Mouse (Mus musculus): ENCODE measurements at regions not wholly inside any gene's neighbourhood (a gene's known extent, or its start where the extent isn't known, plus 50 kb on each side); places are given as distances from the start of the nearest gene placed in this dataset.
"Not testable (repeated sequence)": the region's sequence is repeated elsewhere in the genome, so short reads cannot be mapped to it uniquely, and the experiment has no call there.

DNA sequence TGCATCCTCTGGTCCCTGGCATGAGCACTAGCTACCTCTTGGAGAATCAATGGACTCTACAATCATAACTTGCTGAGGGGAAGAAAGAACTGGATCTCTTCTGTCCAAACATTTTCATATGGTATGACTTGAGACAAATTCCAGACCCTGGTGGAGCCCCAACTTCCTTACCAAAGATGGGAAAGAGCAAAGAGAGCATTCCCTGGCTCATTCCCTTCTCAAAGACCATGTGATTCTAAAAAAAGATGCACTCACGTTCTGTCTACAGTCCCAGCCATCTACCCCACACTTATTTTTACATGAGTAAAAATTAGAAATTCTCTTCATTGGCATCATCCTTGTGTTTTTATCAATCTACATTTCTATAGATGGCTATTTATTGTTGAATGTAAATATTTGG, 304.3 kb upstream of the Intu start:
- no peak for ATAC-seq (replicated peaks in 1 of 2; ENCODE audit: insufficient read depth in 1 of 2, low FRiP score in 2 of 2, low TSS enrichment in 1 of 2, low read depth in 1 of 2, poor library complexity in 2 of 2, severe bottlenecking in 2 of 2)

DNA sequence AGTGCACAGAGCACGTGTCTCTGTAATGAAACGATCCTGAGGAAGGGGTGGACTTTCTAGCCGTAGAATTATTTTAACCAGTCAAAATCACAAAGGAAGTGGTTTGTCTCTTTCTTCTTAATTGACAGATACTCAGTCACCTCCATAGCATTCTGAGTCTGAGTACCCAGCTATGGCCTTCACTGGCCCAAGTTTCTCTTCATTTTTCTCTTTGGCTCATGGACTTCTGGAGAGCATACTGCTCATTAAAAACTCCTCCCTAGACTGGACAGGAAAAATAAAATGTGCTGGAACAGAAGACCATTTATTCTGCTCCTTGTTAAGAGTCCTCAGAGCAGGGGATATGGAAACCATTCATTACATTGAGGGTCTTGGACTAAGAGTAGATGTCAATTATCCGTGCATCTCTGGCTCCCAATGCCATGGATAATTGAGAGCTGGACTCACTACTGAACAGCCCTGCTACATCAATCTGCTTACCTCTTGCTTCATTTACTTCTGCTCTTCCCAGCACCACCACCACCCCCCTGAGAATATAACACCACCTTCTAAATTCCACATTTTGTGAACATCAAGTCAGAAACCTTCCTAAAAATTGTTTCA, 287.5 kb upstream of the Intu start:
- no peak for ATAC-seq (replicated peaks in 1 of 2; ENCODE audit: insufficient read depth in 1 of 2, low FRiP score in 2 of 2, low TSS enrichment in 1 of 2, low read depth in 1 of 2, poor library complexity in 2 of 2, severe bottlenecking in 2 of 2)

DNA sequence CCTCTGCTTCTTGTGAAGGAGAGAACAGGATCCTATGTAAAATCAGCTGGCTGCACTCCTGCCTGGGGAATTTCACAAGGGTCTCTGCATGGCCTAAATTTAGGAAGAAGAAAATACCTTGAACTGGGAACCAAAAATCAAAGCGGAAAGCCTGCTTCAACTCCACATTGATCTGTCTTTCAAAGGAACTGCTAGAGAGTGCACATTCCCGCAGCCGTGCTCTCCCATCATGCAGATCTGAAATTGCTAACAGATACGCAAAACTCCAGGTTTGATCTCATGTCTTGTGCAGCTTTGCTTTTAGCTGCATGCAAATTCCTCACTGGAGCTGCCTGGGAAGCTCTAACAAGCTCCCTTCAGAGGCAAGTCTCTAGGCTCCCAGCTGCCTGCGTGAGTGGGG, 276.7 kb upstream of the Intu start:
- ATAC-seq (replicated peaks in 1 of 2; ENCODE audit: insufficient read depth in 1 of 2, low FRiP score in 2 of 2, low TSS enrichment in 1 of 2, low read depth in 1 of 2, poor library complexity in 2 of 2, severe bottlenecking in 2 of 2): no peak

DNA sequence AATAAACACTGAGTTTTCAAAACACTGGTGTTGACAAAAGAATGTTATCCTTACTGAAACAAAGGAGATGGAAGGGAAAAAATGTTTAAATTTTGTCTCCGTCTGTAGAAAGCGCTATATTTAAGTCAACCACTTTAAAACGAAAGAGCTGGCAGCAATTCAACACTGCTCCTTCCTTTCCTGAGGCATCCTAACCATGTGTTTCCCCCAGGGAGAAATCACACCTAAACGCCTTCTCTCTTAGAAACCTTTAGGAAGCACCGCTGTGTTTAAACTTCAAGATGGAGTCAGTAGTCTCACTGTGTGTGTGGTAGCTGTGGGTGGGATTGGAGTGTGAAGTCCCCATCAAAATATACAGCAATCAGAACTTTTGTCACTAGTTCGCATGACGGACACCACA, 268.6 kb upstream of the Intu start:
- ATAC-seq (replicated peaks in 1 of 2; ENCODE audit: insufficient read depth in 1 of 2, low FRiP score in 2 of 2, low TSS enrichment in 1 of 2, low read depth in 1 of 2, poor library complexity in 2 of 2, severe bottlenecking in 2 of 2): no peak

DNA sequence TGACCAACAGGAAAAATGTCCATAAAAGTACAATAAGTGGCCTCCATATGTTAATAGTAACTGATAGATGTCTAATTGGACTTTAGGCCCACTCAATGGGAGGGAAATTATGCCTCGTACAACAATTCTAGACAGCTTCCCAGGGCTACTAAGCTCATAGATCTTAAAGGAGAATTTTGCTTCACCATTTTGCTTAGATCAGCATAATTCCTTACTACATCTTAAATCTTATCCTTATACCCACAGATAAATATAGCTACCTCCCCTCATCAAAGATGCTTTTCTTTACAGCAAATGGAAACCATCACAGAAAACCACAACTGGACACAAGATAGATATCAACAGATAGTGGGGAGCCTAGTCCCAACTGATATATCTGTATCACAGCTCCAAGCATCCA, 263.6 kb upstream of the Intu start:
- no peak for ATAC-seq (replicated peaks in 1 of 2; ENCODE audit: insufficient read depth in 1 of 2, low FRiP score in 2 of 2, low TSS enrichment in 1 of 2, low read depth in 1 of 2, poor library complexity in 2 of 2, severe bottlenecking in 2 of 2)

DNA sequence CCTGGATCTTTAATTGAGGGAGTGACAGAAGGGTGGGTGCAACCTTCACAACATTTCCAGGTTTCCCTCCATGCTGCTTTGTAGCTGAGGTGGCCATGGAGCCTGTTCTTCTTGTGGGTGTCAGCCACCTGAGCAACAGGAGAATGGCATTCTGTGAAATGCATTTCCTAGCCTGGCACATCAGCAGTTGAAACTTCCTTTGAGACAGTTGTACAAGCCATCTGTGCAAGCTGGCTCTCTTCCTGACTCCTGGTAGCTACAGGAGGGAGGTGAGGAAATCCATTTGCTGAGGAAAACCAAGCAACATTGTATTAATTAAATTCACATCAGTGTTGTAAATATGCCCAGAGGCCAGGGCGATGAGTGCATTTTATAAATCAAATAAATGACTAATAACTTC, 248.2 kb upstream of the Intu start:
- no peak for ATAC-seq (replicated peaks in 1 of 2; ENCODE audit: insufficient read depth in 1 of 2, low FRiP score in 2 of 2, low TSS enrichment in 1 of 2, low read depth in 1 of 2, poor library complexity in 2 of 2, severe bottlenecking in 2 of 2)

DNA sequence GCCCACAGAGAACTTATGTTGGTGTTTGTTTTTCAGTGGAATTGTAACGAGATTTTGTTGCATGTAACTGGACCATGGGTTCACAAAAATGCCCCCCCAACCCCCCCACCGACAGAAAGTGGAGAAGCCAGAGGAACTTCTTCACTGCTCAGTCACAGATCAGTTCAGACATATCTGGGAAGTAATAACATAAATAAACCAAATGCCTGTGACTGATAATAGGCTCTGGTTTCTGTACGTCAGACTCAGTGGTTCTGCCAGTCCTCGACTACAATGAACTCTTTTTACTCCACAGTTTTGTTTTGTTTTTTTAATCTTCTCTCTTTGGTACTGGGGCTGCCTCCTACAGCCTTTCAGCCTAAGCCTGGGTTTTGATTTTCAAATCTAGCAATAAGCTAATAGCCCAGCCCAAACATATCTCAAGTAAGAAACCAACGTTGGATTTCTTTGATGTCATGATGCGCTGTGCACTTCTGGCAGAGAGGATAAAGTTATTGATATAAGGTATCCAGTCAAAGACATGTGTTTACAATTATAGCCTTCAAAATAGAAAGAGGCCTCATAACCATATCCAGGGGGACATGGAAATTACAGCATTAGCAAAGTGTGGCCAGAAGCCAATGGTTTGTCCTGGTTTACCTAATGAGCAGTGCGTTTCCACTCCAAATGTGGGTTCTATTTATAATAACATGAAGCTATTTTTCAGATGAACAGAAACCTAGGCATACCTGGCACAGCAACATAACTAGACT, 244.0 kb upstream of the Intu start:
- no peak for ATAC-seq (replicated peaks in 1 of 2; ENCODE audit: insufficient read depth in 1 of 2, low FRiP score in 2 of 2, low TSS enrichment in 1 of 2, low read depth in 1 of 2, poor library complexity in 2 of 2, severe bottlenecking in 2 of 2)

DNA sequence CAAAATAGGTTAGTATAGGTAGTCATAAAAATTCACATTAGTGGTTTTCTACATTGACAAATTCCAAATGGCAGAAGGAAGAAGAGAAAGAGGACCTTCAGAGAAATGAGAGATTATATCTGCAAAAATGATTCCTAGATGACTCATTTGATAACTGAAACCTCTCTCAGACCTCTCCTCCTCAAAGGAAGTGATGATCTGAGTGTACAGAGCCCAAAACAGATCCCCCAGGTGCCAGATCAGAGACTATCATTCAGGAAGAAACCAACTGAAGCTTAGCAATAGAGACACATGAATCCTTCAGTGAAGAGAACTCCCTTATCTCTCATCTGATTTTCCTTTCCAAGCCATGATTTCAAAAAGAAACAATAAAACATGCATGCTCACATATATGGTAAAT, 234.0 kb upstream of the Intu start:
- ATAC-seq (replicated peaks in 1 of 2; ENCODE audit: insufficient read depth in 1 of 2, low FRiP score in 2 of 2, low TSS enrichment in 1 of 2, low read depth in 1 of 2, poor library complexity in 2 of 2, severe bottlenecking in 2 of 2): no peak

DNA sequence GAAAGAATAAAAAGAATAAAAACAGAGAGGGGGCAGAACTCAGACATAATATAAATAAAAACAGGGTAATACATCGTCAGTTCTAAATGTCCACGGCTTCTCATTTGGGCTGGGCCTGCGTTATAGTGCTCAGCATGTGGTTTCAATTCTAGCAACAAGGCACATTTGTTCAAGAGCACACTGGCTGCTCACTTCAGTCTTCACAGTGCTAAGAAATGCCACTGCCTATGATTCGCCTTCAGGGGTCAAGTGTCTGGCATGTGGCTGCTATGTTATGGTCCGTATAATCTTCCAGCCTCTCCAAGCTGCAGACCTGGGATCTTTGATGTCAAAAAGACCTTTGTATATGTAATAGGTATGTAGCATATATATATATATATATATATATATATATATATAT, 210.8 kb upstream of the Intu start:
- no peak for ATAC-seq (replicated peaks in 1 of 2; ENCODE audit: insufficient read depth in 1 of 2, low FRiP score in 2 of 2, low TSS enrichment in 1 of 2, low read depth in 1 of 2, poor library complexity in 2 of 2, severe bottlenecking in 2 of 2)

DNA sequence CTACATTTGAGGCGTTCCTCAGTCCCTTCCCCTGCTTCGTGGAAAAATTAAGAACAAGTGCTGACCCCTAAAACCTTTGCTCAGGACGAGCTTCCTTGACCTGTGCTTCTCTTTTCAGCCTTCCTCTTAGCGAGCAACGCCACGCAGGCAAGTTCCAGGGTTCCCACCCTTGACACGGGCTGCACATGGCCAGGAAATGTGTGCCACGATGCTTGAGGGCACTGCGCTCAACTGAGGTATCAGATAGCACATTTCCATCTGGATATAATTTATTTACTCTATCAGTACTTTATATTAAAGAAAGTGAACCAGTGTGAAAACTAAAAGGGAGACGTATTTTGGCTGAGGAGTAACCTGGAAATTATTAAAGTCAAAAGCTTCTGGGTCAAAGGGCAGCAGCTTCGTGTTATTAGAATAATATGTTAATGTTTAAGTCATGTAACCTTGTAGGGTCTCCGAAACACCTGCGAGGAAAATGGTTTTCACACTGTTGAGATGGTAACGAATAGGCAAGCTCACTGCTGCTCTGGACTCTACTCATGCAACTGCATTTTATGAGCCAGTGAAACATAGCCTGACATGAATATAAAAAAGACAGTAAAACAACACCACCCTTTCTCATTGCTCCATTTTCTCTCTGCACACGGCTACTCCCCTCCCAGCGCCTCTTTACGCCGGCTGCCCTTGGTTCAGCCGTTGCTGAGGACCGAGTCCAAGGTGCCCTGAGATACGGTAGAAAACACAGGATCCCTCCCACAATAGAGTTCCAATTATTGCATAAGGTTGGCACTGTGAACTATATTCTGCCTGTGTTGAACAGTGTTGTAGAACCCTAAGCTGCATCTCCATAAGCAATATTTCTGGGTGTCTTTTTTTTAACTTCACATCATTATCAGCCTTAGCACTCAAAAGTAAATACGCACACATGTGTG, 204.9 kb upstream of the Intu start:
- ATAC-seq (replicated peaks in 1 of 2; ENCODE audit: insufficient read depth in 1 of 2, low FRiP score in 2 of 2, low TSS enrichment in 1 of 2, low read depth in 1 of 2, poor library complexity in 2 of 2, severe bottlenecking in 2 of 2): no peak

DNA sequence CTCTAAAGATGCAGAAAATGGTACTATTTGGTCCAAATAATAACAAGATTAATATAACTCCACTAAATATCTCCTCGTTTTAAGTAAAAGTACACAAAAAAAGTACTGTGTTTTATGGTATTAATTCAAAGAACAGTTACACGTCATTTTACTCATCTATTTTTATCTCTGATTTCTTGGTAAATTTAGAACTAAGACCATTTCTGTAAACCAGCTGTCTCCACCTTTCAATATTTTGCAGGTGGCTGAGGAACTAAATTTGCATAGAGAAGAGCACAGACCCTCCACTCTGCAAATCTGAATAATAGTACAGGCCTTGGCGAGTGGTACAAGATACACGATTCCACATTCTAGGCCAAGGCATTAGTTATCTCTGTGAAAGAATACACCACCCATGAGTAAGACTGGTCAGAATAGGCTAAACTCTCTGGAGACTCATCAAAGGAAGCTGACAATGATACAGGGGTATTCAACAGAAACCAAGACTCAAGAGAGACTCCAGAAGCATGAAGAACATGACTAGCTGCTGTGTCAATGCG, 191.5 kb upstream of the Intu start:
- ATAC-seq (replicated peaks in 1 of 2; ENCODE audit: insufficient read depth in 1 of 2, low FRiP score in 2 of 2, low TSS enrichment in 1 of 2, low read depth in 1 of 2, poor library complexity in 2 of 2, severe bottlenecking in 2 of 2): no peak

DNA sequence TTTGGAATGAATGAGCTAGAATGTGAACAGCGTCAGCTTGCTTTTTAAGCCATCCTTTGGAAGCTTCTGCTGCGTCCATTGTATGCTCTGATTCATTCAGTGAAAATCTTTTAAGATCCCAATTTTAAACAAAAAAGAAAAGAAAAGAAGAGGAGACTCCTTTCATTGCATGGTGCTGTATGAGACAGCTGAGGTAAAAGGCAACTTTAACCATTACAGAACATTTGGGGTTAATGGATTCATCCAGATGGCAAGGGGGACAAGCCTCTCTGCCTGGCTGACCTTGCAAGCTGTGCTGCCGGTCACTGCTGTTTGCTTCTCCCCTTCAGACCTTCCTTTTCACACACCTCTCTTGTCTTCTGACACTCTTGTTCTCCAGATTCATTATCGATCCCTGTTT, 176.0 kb upstream of the Intu start:
- no peak for ATAC-seq (replicated peaks in 1 of 2; ENCODE audit: insufficient read depth in 1 of 2, low FRiP score in 2 of 2, low TSS enrichment in 1 of 2, low read depth in 1 of 2, poor library complexity in 2 of 2, severe bottlenecking in 2 of 2)

DNA sequence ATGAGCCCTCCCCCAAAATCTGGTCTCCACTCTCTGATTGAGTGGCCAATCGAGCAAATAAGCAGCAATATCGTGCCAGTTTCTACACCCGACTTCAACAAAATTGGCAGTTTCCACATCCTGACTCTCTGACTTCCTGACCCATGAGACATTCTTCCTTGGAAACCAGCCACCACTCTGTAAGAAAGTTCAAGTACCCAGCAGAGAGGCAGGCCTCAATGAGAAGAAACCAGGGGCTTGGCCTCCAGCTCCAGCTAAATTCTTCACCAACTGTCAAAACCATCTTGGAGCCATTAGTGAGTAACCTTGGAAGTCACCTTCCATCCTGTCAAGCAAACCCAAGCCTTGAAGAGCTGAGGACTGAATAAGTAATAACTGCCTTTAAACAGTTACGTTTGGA, 162.7 kb upstream of the Intu start:
- no peak for ATAC-seq (replicated peaks in 1 of 2; ENCODE audit: insufficient read depth in 1 of 2, low FRiP score in 2 of 2, low TSS enrichment in 1 of 2, low read depth in 1 of 2, poor library complexity in 2 of 2, severe bottlenecking in 2 of 2)

DNA sequence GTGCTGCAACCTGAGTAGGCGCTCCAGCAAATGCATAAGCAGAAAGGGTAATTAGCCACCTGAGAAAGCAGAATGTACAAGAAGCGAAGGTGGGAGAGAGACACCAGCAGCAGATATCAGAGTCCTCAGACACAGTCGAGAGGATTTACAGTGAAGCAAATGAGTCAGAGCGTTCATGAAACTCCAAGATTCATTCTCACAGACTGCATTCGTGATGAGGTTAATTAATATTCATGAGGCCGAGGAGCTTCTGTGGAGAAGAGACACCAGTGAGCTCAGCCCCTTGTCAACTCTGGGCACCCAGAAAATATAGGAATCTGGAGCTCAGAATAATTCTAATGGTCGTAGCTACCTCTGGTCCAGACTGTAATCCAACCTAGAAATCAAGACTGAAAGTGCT, 159.7 kb upstream of the Intu start:
- no peak for ATAC-seq (replicated peaks in 1 of 2; ENCODE audit: insufficient read depth in 1 of 2, low FRiP score in 2 of 2, low TSS enrichment in 1 of 2, low read depth in 1 of 2, poor library complexity in 2 of 2, severe bottlenecking in 2 of 2)

DNA sequence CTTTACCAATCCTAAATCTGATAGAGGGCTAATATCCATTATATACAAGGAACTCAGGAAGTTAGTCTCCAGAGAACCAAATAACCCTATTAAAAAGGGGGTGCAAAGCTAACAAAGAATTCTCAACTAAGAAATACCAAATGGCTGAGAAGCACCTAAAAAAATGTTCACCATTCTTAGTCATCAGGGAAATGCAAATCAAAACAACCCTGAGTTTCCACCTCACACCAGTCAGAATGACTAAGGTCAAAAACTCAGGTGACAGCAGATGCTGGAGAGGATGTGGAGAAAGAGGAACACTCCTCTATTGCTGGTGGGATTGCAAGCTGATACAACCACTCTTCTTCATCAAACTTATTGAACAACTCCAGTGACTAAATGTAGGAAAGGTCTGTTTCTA, 154.9 kb upstream of the Intu start:
- ATAC-seq (replicated peaks in 1 of 2; ENCODE audit: insufficient read depth in 1 of 2, low FRiP score in 2 of 2, low TSS enrichment in 1 of 2, low read depth in 1 of 2, poor library complexity in 2 of 2, severe bottlenecking in 2 of 2): not testable (repeated sequence)

DNA sequence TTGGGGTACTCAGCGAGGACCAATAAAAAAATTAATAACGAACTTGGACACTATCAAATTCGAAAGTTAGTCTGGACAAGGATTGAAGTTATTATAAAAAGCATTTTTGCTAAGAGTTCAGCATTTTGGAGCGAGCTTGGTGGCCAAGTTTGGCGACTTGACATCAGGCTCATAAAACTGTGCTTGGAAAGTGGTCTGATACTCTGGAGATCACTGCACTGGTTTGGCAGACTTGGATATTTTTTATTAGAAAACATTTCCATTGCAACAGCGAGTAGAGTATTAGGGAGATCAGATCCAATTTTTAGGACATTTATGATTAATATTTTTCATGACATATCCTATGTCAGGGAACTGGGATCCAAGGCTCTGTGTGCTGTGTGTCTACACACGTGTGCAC, 153.7 kb upstream of the Intu start:
- no peak for ATAC-seq (replicated peaks in 1 of 2; ENCODE audit: insufficient read depth in 1 of 2, low FRiP score in 2 of 2, low TSS enrichment in 1 of 2, low read depth in 1 of 2, poor library complexity in 2 of 2, severe bottlenecking in 2 of 2)

DNA sequence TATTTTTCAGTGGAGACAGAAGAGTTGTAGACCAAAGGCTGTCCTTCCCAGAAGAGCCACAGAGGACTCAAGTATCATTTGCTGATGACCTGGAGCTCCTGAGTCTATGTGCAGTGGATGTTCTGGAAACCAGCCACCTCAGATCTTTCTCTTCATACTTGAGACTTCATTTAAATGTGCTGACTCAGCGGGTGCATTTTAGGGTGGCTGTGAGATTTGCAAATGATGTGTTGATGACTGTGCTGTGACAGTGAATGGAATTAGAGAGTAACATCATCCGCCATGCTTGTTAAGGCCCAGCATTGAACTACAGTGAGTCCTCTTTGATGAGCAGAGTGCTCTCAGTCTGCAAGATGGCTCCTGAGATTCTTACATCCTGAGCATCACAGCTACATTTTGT, 152.0 kb upstream of the Intu start:
- no peak for ATAC-seq (replicated peaks in 1 of 2; ENCODE audit: insufficient read depth in 1 of 2, low FRiP score in 2 of 2, low TSS enrichment in 1 of 2, low read depth in 1 of 2, poor library complexity in 2 of 2, severe bottlenecking in 2 of 2)

DNA sequence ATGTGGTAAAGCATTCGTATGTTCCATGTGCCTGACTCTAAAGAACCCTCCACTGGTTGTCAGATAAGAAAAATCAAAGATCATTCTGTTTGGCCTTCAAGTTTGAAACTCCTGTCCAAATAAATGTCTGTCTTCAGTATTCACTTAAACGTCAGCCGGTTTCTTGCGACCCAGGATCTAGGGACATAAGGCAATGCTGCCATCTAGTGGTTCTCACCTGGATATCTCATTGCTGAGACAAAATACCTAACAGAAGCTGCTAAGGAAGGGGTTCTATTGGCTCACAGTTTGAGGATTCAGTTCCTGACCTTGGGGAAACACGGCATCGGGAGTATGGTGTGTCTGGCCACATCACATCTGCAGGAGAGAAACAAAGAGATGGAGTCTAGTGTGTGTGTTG, 139.5 kb upstream of the Intu start:
- ATAC-seq (replicated peaks in 1 of 2; ENCODE audit: insufficient read depth in 1 of 2, low FRiP score in 2 of 2, low TSS enrichment in 1 of 2, low read depth in 1 of 2, poor library complexity in 2 of 2, severe bottlenecking in 2 of 2): peak; percentile 72 to 80
